Mouse (Mus musculus) heart, embryonic 14.5 days (tissue): ENCODE results near the gene Trim30a. TPM values are rescaled to one million over a fixed set of nuclear protein-coding genes. Genes with fewer than 3 reads are reported as not detected.
A peak's percentile ranks its signal among the peaks of the same experiment; 100 is the strongest.
"Not testable (repeated sequence)": the region's sequence is repeated elsewhere in the genome, so short reads cannot be mapped to it uniquely, and the experiment has no call there.

Experiments
- ATAC-seq: fragments of 200-750 bp; cut with Nextera tagmentation; 2 replicates; pipeline ENCODE4 v1.8.0; 2017; ENCODE audit warnings: low read depth, moderate TSS enrichment; ENCODE audit not compliant: insufficient number of reproducible peaks, insufficient read depth, low FRiP score
- H3K27ac ChIP-seq, 2 experiments: fragments of 200-500 bp in 1 of 2; fragments of 300-500 bp in 1 of 2; sonication (generic) in 1 of 2; replicated peaks in 1 of 2; 2 replicates each; pipeline ENCODE4 v1.5.1; 2012 to 2014; ENCODE audit warnings: low read depth in 2 of 2, low read length in 2 of 2, control low read depth in 1 of 2, mild to moderate bottlenecking in 1 of 2, mixed read lengths in 1 of 2; ENCODE audit not compliant: control insufficient read depth in 1 of 2, insufficient read depth in 1 of 2
- H3K27me3 ChIP-seq: fragments of 300-500 bp; sonication (generic); 2 replicates; pipeline ENCODE4 v1.6.1; 2014; ENCODE audit warnings: mild to moderate bottlenecking, low read length, control low read depth; ENCODE audit not compliant: control insufficient read depth, insufficient read depth
- H3K36me3 ChIP-seq: fragments of 300-500 bp; sonication (generic); 2 replicates; pipeline ENCODE4 v1.6.1; 2014; ENCODE audit warnings: mild to moderate bottlenecking, control low read depth, low read length, mixed read lengths; ENCODE audit not compliant: control insufficient read depth, insufficient read depth
- H3K4me1 ChIP-seq, 2 experiments: fragments of 200-500 bp in 1 of 2; fragments of 300-500 bp in 1 of 2; sonication (generic) in 1 of 2; 2 replicates each; pipeline ENCODE4 v1.6.1; 2012 to 2014; ENCODE audit warnings: low read length in 2 of 2, control low read depth in 1 of 2, mixed read lengths in 1 of 2; ENCODE audit not compliant: control insufficient read depth in 2 of 2, insufficient read depth in 2 of 2
- H3K4me2 ChIP-seq: fragments of 300-500 bp; sonication (generic); 2 replicates; pipeline ENCODE4 v1.6.1; 2014; ENCODE audit warnings: mild to moderate bottlenecking, low read length
- H3K4me3 ChIP-seq, 2 experiments: fragments of 200-500 bp in 1 of 2; fragments of 300-500 bp in 1 of 2; sonication (generic) in 1 of 2; 2 replicates each; pipeline ENCODE4 v1.5.1; 2012 to 2014; ENCODE audit warnings: low read length in 2 of 2, mild to moderate bottlenecking in 2 of 2, control low read depth in 1 of 2, low read depth in 1 of 2, moderate library complexity in 1 of 2; ENCODE audit not compliant: control insufficient read depth in 1 of 2, insufficient read depth in 1 of 2
- H3K9ac ChIP-seq: fragments of 300-500 bp; sonication (generic); 2 replicates; pipeline ENCODE4 v1.6.1; 2014; ENCODE audit warnings: mild to moderate bottlenecking, low read length
- H3K9me3 ChIP-seq: fragments of 300-500 bp; sonication (generic); 2 replicates; pipeline ENCODE4 v1.6.1; 2016; ENCODE audit warnings: low read length, control low read depth; ENCODE audit not compliant: control insufficient read depth
- WGBS: fragments of 180-500 bp; shearing (Covaris S2); extraction: QIAGEN DNeasy Blood & Tissue Kit; methylation state at CpG from one replicate; pipeline ENCODE4 v1.1.7; 2014; 5-methylcytosine and 5-hydroxymethylcytosine counted together
- polyA plus RNA-seq: library from polyadenylated mRNA; unstranded; fragments of >200 nt; fragmentation: Nextera tagmentation; extraction: Ambion mirVana; gene quantifications from 2 replicates; pipeline ENCODE4 v1.2.1, GENCODE M21; 2014

The Trim30a gene
- 1.2 and 1.6 TPM in 2 replicates for polyA plus RNA-seq

GRCm38 (mm10) chr7:104465065-104465744, at the start of gene Trim30a:
TSS of gene Trim30a (minus strand) at chr7:104465193.
- Histone ChIP-seq H3K9me3 (no peaks in the 10 kb centered on the region), H3K4me1 (no peaks in the 10 kb centered on the region), H3K36me3 (no peaks in the 10 kb centered on the region), H3K4me2 (no peak within 1 kb of the TSS), H3K27ac (no peak within 1 kb of the TSS), H3K4me3 (no peak within 1 kb of the TSS), H3K9ac (no peak within 1 kb of the TSS), H3K27me3 (no peaks in the 10 kb centered on the region)
- no peak for ATAC-seq
- WGBS, result 62% methylated on average over 3 of the region's 3 CpGs

- H3K9ac ChIP-seq, H3K9me3 ChIP-seq, H3K36me3 ChIP-seq, H3K27me3 ChIP-seq, H3K27ac ChIP-seq, H3K4me2 ChIP-seq, H3K4me3 ChIP-seq, ATAC-seq, H3K4me1 ChIP-seq: not testable (repeated sequence)
These were observed 42.5 kb upstream of the Trim30a start, which contains the start of gene Trim30d for GRCm38 (mm10) chr7:104507421-104508065. TSS of gene Trim30d (minus strand) at chr7:104507849.

GRCm38 (mm10) chr7:104501589-104502371, 36.8 kb upstream of the Trim30a start:
- Histone ChIP-seq H3K4me3 (peak overlapping the region; percentile 47 to 52), H3K9ac (peak overlapping the region; percentile 69), H3K36me3 (no peaks in the 10 kb centered on the region), H3K27ac (no peak overlapping the region), H3K9me3 (no peaks in the 10 kb centered on the region), H3K4me1 (no peaks in the 10 kb centered on the region; a peak in 1 of 4 replicates), H3K27me3 (no peaks in the 10 kb centered on the region), H3K4me2 (peak overlapping the region; percentile 76)
- ATAC-seq, result peak; percentile 79
- 3% methylated on average over 52 of the region's 59 CpGs for WGBS

- not testable (repeated sequence) for H3K36me3 ChIP-seq, H3K27ac ChIP-seq, H3K4me1 ChIP-seq, H3K27me3 ChIP-seq, H3K4me2 ChIP-seq, H3K9me3 ChIP-seq, H3K4me3 ChIP-seq, H3K9ac ChIP-seq, ATAC-seq
- 65% methylated on average over 6 of the region's 6 CpGs for WGBS
These were observed 36.2 kb upstream of the Trim30a start for GRCm38 (mm10) chr7:104501186-104501585.

- not testable (repeated sequence) for H3K4me3 ChIP-seq, H3K9me3 ChIP-seq, H3K27me3 ChIP-seq, H3K4me1 ChIP-seq, H3K9ac ChIP-seq, H3K27ac ChIP-seq, ATAC-seq, H3K4me2 ChIP-seq, H3K36me3 ChIP-seq
- 59% methylated on average over 7 of the region's 8 CpGs for WGBS
These were observed 34.5 kb upstream of the Trim30a start for GRCm38 (mm10) chr7:104499464-104499863.

GRCm38 (mm10) chr7:104445961-104446645, 18.9 kb downstream of the Trim30a start:
- Histone ChIP-seq H3K27ac (peak overlapping the region; percentile 27 to 62; a peak in 2 of 4 replicates), H3K36me3 (no peaks in the 10 kb centered on the region), H3K9ac (no peak overlapping the region), H3K4me1 (no peaks in the 10 kb centered on the region), H3K4me3 (no peak overlapping the region), H3K9me3 (no peaks in the 10 kb centered on the region), H3K4me2 (no peak overlapping the region), H3K27me3 (no peaks in the 10 kb centered on the region)
- WGBS, result 28% methylated on average over 2 of the region's 2 CpGs
- ATAC-seq, result peak; percentile 31; the same call in 1 of the 2 replicates

- no peaks in the 10 kb centered on the region for H3K36me3 ChIP-seq
- H3K4me3 ChIP-seq, result no peak overlapping the region
- no peaks in the 10 kb centered on the region for H3K27me3 ChIP-seq
- 83% methylated on average over 3 of the region's 3 CpGs for WGBS
- no peaks in the 10 kb centered on the region for H3K9me3 ChIP-seq
- no peak overlapping the region for H3K4me2 ChIP-seq
- H3K9ac ChIP-seq, result no peak overlapping the region
- ATAC-seq, result no peak
- H3K4me1 ChIP-seq, result no peaks in the 10 kb centered on the region
- H3K27ac ChIP-seq, result no peak overlapping the region
These were observed 60.5 kb downstream of the Trim30a start for GRCm38 (mm10) chr7:104404460-104404950.
